Mouse (Mus musculus): ENCODE results near the gene Mapk1ip1l.
"Not testable (repeated sequence)": the region's sequence is repeated elsewhere in the genome, so short reads cannot be mapped to it uniquely, and the experiment has no call there.

Gene Mapk1ip1l

GRCm38 (mm10) chr14:47305933-47306332 lies 7.9 kb downstream of the Mapk1ip1l start:
- DNase-seq: no peak

GRCm38 (mm10) chr14:47307669-47308068 lies 9.6 kb downstream of the Mapk1ip1l start:
- DNase-seq: no peak

GRCm38 (mm10) chr14:47309061-47309460 lies 11.0 kb downstream of the Mapk1ip1l start:
- no peak for DNase-seq

- no peak for DNase-seq
These were observed 12.5 kb downstream of the Mapk1ip1l start for GRCm38 (mm10) chr14:47310342-47311181.

- DNase-seq: no peak
These were observed 21.3 kb downstream of the Mapk1ip1l start for GRCm38 (mm10) chr14:47319362-47319761.

- DNase-seq: not testable (repeated sequence)
These were observed 23.5 kb downstream of the Mapk1ip1l start for GRCm38 (mm10) chr14:47321581-47321980.

- DNase-seq: no peak
These were observed 28.1 kb downstream of the Mapk1ip1l start for GRCm38 (mm10) chr14:47325965-47326761.

- no peak for DNase-seq
These were observed 29.3 kb downstream of the Mapk1ip1l start for GRCm38 (mm10) chr14:47327347-47327746.

- DNase-seq: no peak
These were observed 33.9 kb downstream of the Mapk1ip1l start for GRCm38 (mm10) chr14:47331920-47332319.

- peak; percentile 80 for DNase-seq
These were observed 36.8 kb downstream of the Mapk1ip1l start for GRCm38 (mm10) chr14:47334819-47335218.

GRCm38 (mm10) chr14:47335300-47335699 lies 37.2 kb downstream of the Mapk1ip1l start:
- no peak for DNase-seq

- no peak for DNase-seq
These were observed 42.3 kb downstream of the Mapk1ip1l start for GRCm38 (mm10) chr14:47340231-47340925.

GRCm38 (mm10) chr14:47341811-47342291 lies 43.8 kb downstream of the Mapk1ip1l start:
- no peak for DNase-seq

- DNase-seq: no peak
These were observed 48.6 kb downstream of the Mapk1ip1l start for GRCm38 (mm10) chr14:47346715-47347114.

GRCm38 (mm10) chr14:47350974-47351373 lies 52.9 kb downstream of the Mapk1ip1l start:
- DNase-seq: no peak

GRCm38 (mm10) chr14:47352272-47352671 lies 54.2 kb downstream of the Mapk1ip1l start:
- DNase-seq: no peak

GRCm38 (mm10) chr14:47353240-47353639 lies 55.2 kb downstream of the Mapk1ip1l start:
- DNase-seq: no peak

GRCm38 (mm10) chr14:47354111-47354577 lies 56.1 kb downstream of the Mapk1ip1l start:
- peak; percentile 37 for DNase-seq

- no peak for DNase-seq
These were observed 56.9 kb downstream of the Mapk1ip1l start for GRCm38 (mm10) chr14:47354948-47355347.

- no peak for DNase-seq
These were observed 58.6 kb downstream of the Mapk1ip1l start for GRCm38 (mm10) chr14:47356622-47357021.

GRCm38 (mm10) chr14:47359610-47360009 lies 61.5 kb downstream of the Mapk1ip1l start:
- DNase-seq: no peak

- no peak for DNase-seq
These were observed 63.4 kb downstream of the Mapk1ip1l start for GRCm38 (mm10) chr14:47361418-47361817.

GRCm38 (mm10) chr14:47361899-47362298 lies 63.8 kb downstream of the Mapk1ip1l start:
- no peak for DNase-seq

All from lung, postnatal 14 days (tissue).